Comparison of ENCODE assay signal across 8 mouse cellular contexts in the genomic region with DNA sequence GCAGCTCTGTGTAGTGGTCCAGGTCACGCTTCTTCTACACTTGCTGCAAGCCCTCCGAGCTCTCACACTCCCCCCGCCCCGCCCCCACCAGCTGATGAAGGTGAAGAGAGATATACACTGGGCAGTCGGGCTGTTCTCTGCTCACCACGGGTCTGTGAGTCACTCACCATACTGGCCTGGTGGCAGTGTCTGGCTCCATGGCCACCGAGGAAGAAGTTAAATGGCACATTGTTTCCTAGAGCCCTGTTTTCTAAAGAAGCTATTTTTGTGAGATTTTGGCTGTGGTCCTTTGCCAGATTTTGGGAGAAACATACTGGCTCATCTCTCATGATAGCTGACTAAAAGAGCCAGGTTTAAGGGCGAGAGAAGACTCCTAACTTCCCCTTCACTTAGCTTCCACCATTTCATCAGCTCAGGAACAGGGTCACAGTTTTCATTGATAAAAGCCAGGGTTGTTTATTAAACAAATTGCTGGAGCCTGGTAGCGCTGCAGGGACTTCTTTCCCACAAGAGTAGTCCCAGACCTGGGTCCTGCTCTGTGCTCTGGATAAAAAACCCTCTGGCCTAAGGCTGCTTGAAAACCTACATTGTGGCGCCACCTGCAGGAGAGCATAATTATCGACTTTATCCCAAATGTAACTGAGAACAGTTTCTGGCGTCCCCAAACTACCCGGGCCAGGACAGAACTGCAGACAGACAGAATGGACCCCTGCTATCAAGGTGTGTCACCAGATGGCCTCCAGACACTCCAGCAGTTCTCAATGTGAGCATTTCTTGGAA. TPM values are rescaled to one million over a fixed set of nuclear protein-coding genes. Genes with fewer than 3 reads are reported as not detected.
DNase-seq lines count a peak whose midpoint lies in the region; ATAC-seq and TF ChIP-seq lines count a peak whose summit lies in the region.

No protein-coding gene starts in this region.

- H3K4me3 ChIP-seq in forebrain, postnatal 0 days (ENCODE audit: low read depth, low read length), result no peak overlapping the region
- no peak overlapping the region for H3K4me3 ChIP-seq in forebrain, embryonic 12.5 days (replicated peaks)
- H3K4me3 ChIP-seq in bone marrow, adult 2 months (replicated peaks; ENCODE audit: control insufficient read depth, low read depth, low read length), result no peak overlapping the region
- no peak overlapping the region for H3K4me3 ChIP-seq in embryonic facial prominence, embryonic 11.5 days (ENCODE audit: low read depth, low read length)

- no peak overlapping the region for H3K9ac ChIP-seq in forebrain, postnatal 0 days
- no peak overlapping the region for H3K9ac ChIP-seq in forebrain, embryonic 12.5 days
- no peak overlapping the region for H3K9ac ChIP-seq in embryonic facial prominence, embryonic 11.5 days (replicated peaks; ENCODE audit: low read length)

- H3K4me2 ChIP-seq in forebrain, postnatal 0 days (ENCODE audit: low read depth), result no peak overlapping the region
- no peak overlapping the region for H3K4me2 ChIP-seq in forebrain, embryonic 12.5 days
- H3K4me2 ChIP-seq in embryonic facial prominence, embryonic 11.5 days (ENCODE audit: low read depth, low read length), result no peak overlapping the region

- no peaks in the 10 kb centered on the region for H3K36me3 ChIP-seq in forebrain, postnatal 0 days (ENCODE audit: insufficient read depth)
- H3K36me3 ChIP-seq in forebrain, embryonic 12.5 days (replicated peaks), result no peaks in the 10 kb centered on the region
- no peaks in the 10 kb centered on the region for H3K36me3 ChIP-seq in embryonic facial prominence, embryonic 11.5 days (replicated peaks; ENCODE audit: control insufficient read depth, insufficient read depth, low read depth, low read length)

- peak; percentile 82 for DNase-seq in forebrain, postnatal 0 days
- DNase-seq in embryonic facial prominence, embryonic 11.5 days (ENCODE audit: low spot score), result peak; percentile 85
- DNase-seq in hindlimb bud, embryonic 11.5 days (ENCODE audit: extremely low spot score, low read depth, low spot score), result peak; percentile 64
- peak; percentile 77 to 87 for DNase-seq in left cerebral cortex, adult 18-20 months (ENCODE audit: low spot score in 2 of 2)
- DNase-seq in lung, postnatal 4 days, result peak; percentile 39 to 78
- peak; percentile 36 for DNase-seq in thymus, postnatal 0 days (ENCODE audit: low spot score)

- H3K9me3 ChIP-seq in forebrain, postnatal 0 days (ENCODE audit: low read length), result no peaks in the 10 kb centered on the region
- H3K9me3 ChIP-seq in forebrain, embryonic 12.5 days, result no peaks in the 10 kb centered on the region
- no peaks in the 10 kb centered on the region for H3K9me3 ChIP-seq in embryonic facial prominence, embryonic 11.5 days (replicated peaks; ENCODE audit: control insufficient read depth, low read length)

- no peaks in the 10 kb centered on the region for H3K27me3 ChIP-seq in forebrain, postnatal 0 days (ENCODE audit: insufficient read depth, low read length)
- peaks cover 51% of the 10 kb centered on the region for H3K27me3 ChIP-seq in forebrain, embryonic 12.5 days
- H3K27me3 ChIP-seq in embryonic facial prominence, embryonic 11.5 days (ENCODE audit: control insufficient read depth, insufficient read depth, low read length), result peaks cover 25% of the 10 kb centered on the region

- peak; percentile 88 for TF ChIP-seq CTCF in forebrain, postnatal 0 days (IDR thresholded peaks at IDR 0.05; ENCODE audit: low read depth)
- TF ChIP-seq CTCF in bone marrow, adult 2 months (IDR thresholded peaks at IDR 0.05; ENCODE audit: control insufficient read depth, insufficient read depth, low read length), result peak; percentile 40; the same call in 1 of the 2 replicates

- peak; percentile 15 for ATAC-seq in forebrain, postnatal 0 days
- ATAC-seq in forebrain, embryonic 12.5 days (ENCODE audit: low FRiP score), result no peak
- ATAC-seq in embryonic facial prominence, embryonic 11.5 days (replicated peaks; ENCODE audit: insufficient number of reproducible peaks, low FRiP score, low TSS enrichment, low read depth), result peak; percentile 45; the same call in 1 of the 2 replicates

- no peak overlapping the region for H3K27ac ChIP-seq in forebrain, postnatal 0 days (ENCODE audit: low read depth, low read length)
- no peak overlapping the region for H3K27ac ChIP-seq in forebrain, embryonic 12.5 days
- H3K27ac ChIP-seq in bone marrow, adult 2 months (ENCODE audit: control insufficient read depth, insufficient read depth, low read depth, low read length, poor library complexity), result no peak overlapping the region
- H3K27ac ChIP-seq in embryonic facial prominence, embryonic 11.5 days (replicated peaks; ENCODE audit: low read depth, low read length), result no peak overlapping the region

- TF ChIP-seq POLR2A in bone marrow, adult 2 months (IDR thresholded peaks at IDR 0.05; ENCODE audit: borderline replicate concordance, control insufficient read depth, low read depth, low read length), result no peak

- H3K4me1 ChIP-seq in forebrain, postnatal 0 days (ENCODE audit: insufficient read depth), result no peaks in the 10 kb centered on the region
- peaks cover 11% of the 10 kb centered on the region for H3K4me1 ChIP-seq in forebrain, embryonic 12.5 days
- no peaks in the 10 kb centered on the region for H3K4me1 ChIP-seq in bone marrow, adult 2 months (ENCODE audit: control insufficient read depth, insufficient read depth, low read length)
- no peaks in the 10 kb centered on the region; the same call in 1 of the 2 replicates for H3K4me1 ChIP-seq in embryonic facial prominence, embryonic 11.5 days (ENCODE audit: control insufficient read depth, insufficient read depth, low read length)

- 37% methylated on average over 13 of the region's 13 CpGs for WGBS in forebrain, postnatal 0 days
- 33% methylated on average over 13 of the region's 13 CpGs for WGBS in forebrain, embryonic 12.5 days
- 34% methylated on average over 13 of the region's 13 CpGs for WGBS in bone marrow, adult 2 months
- 29% methylated on average over 13 of the region's 13 CpGs for WGBS in embryonic facial prominence, embryonic 11.5 days

RNA-seq across cellular contexts. Expression of a gene that starts 3.2 kb away (rescaled TPM):
- total RNA-seq in forebrain, postnatal 0 days (2014; rRNA removed), result 45.5 and 51.5 TPM in 2 replicates
- polyA plus RNA-seq in forebrain, postnatal 0 days (2015; fragmentation: Nextera tagmentation; extraction: Ambion mirVana), result 9.5 and 12.0 TPM in 2 replicates
- 8.9 and 9.2 TPM in 2 replicates for polyA plus RNA-seq in forebrain, embryonic 12.5 days (2016; fragmentation: Nextera tagmentation; extraction: Ambion mirVana)
- 3.7 and 6.6 TPM in 2 replicates for polyA plus RNA-seq in bone marrow, adult 2 months (2011; ENCODE audit: insufficient read depth, insufficient read length, low replicate concordance, missing spikeins)
- 3.2 and 3.3 TPM in 2 replicates for polyA plus RNA-seq in embryonic facial prominence, embryonic 11.5 days (2014; fragmentation: Nextera tagmentation; extraction: Ambion mirVana)
- total RNA-seq in left cerebral cortex, adult 18-20 months (2021), result 10 to 100 TPM; 56.3 to 61.4 TPM
- 0.13 and 0.18 TPM in 2 replicates for polyA plus RNA-seq in thymus, postnatal 0 days (2015; fragmentation: Nextera tagmentation; extraction: Ambion mirVana)
